Mouse (Mus musculus) neural tube, embryonic 14.5 days (tissue): ENCODE measurements around the gene Rpl9-ps6. TPM values are rescaled to one million over a fixed set of nuclear protein-coding genes. Genes with fewer than 3 reads are reported as not detected.

Experiments used
- ATAC-seq: fragments of 200-750 bp; cut with Nextera tagmentation; 2 replicates; pipeline ENCODE4 v1.8.0; 2017; ENCODE audit warnings: low read depth, mild to moderate bottlenecking, moderate TSS enrichment, moderate library complexity
- H3K27ac ChIP-seq: fragments of 300-500 bp; sonication (generic); 2 replicates; pipeline ENCODE4 v1.5.1; 2014; ENCODE audit warnings: low read depth, mild to moderate bottlenecking, control low read depth, low read length, moderate library complexity, mixed read lengths
- H3K27me3 ChIP-seq: fragments of 300-500 bp; sonication (generic); 2 replicates; pipeline ENCODE4 v1.6.1; 2014; ENCODE audit warnings: low read length; ENCODE audit not compliant: control insufficient read depth, insufficient read depth
- H3K36me3 ChIP-seq: fragments of 300-500 bp; sonication (generic); 2 replicates; pipeline ENCODE4 v1.6.1; 2014; ENCODE audit warnings: low read length, mixed read lengths; ENCODE audit not compliant: control insufficient read depth, insufficient read depth
- H3K4me1 ChIP-seq: fragments of 300-500 bp; sonication (generic); 2 replicates; pipeline ENCODE4 v1.6.1; 2014; ENCODE audit warnings: low read length; ENCODE audit not compliant: control insufficient read depth, insufficient read depth
- H3K4me2 ChIP-seq: fragments of 300-500 bp; sonication (generic); 2 replicates; pipeline ENCODE4 v1.6.1; 2014; ENCODE audit warnings: mild to moderate bottlenecking, low read depth, low read length, control low read depth
- H3K4me3 ChIP-seq: fragments of 300-500 bp; sonication (generic); 2 replicates; pipeline ENCODE4 v1.5.1; 2014; ENCODE audit warnings: low read depth, low read length, control low read depth, mixed read lengths
- H3K9ac ChIP-seq: fragments of 300-500 bp; sonication (generic); replicated peaks from 2 replicates; pipeline ENCODE4 v1.6.1; 2014; ENCODE audit warnings: low read depth, mild to moderate bottlenecking, control low read depth, low read length, mixed read lengths
- H3K9me3 ChIP-seq: fragments of 300-500 bp; sonication (generic); 2 replicates; pipeline ENCODE4 v1.6.1; 2016; ENCODE audit warnings: low read length; ENCODE audit not compliant: control insufficient read depth
- WGBS: fragments of 180-500 bp; shearing (Covaris S2); extraction: QIAGEN DNeasy Blood & Tissue Kit; methylation state at CpG from one replicate; pipeline ENCODE4 v1.1.7; 2014; 5-methylcytosine and 5-hydroxymethylcytosine counted together
- polyA plus RNA-seq: library from polyadenylated mRNA; unstranded; fragments of >200 nt; fragmentation: Nextera tagmentation; extraction: Ambion mirVana; gene quantifications from 2 replicates; pipeline ENCODE4 v1.2.1, GENCODE M21; 2014

The Rpl9-ps6 gene
- 53.9 and 54.2 TPM in 2 replicates for polyA plus RNA-seq

DNA sequence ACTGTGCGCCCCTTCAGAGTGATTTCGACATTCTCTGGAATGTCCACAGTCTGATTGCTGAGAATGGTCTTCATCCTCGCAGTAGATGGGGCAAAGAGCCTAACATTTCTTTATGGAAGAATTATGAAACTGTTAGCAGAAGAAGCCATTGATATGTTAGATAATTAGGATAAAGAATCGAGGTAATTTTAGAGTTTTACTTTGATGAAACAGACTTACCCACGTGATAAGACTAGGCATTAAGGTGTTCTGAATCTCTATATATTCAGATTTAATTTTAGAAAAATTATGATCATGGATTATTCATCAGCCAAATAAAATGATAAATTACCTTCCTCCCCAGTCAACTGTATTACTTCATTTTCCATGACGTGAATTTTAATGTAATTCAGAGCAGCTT lies at the start of gene Rpl9-ps6:
Rpl9-ps6 (minus strand) TSS at position 101 of the 400 bp plus-strand sequence.
- H3K36me3 ChIP-seq: no peaks in the 10 kb centered on the region
- no peak for ATAC-seq
- no peaks in the 10 kb centered on the region for H3K4me1 ChIP-seq
- H3K9me3 ChIP-seq: no peaks in the 10 kb centered on the region
- H3K9ac ChIP-seq: no peak within 1 kb of the TSS
- no peak within 1 kb of the TSS for H3K27ac ChIP-seq
- H3K27me3 ChIP-seq: no peaks in the 10 kb centered on the region
- H3K4me3 ChIP-seq: no peak within 1 kb of the TSS
- WGBS: 80% methylated on average over 5 of the region's 6 CpGs
- H3K4me2 ChIP-seq: no peak within 1 kb of the TSS

DNA sequence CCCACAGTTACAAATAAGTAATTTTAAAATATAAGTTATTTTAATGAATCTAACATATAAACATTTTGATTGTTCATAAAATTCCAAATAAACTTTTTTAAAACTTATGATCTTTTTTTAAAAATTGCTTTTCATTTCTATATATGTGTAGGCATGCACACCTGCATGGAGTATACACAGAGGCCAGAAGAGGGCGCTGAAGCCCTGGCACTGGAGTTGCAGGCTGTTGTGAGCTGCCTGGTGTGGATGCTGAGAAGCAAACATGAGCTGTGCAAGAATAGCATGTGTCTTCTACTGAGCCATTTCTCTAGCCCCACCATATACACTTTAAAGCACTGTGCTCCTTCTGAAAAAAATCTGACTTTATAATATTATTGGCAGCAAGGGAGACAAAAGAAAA lies 46.1 kb upstream of the Rpl9-ps6 start:
- ATAC-seq: no peak
- Histone ChIP-seq H3K4me1 (no peaks in the 10 kb centered on the region), H3K9me3 (no peaks in the 10 kb centered on the region), H3K4me3 (no peak overlapping the region), H3K27ac (no peak overlapping the region), H3K27me3 (no peaks in the 10 kb centered on the region), H3K9ac (no peak overlapping the region), H3K36me3 (peaks cover 13% of the 10 kb centered on the region), H3K4me2 (no peak overlapping the region)
- WGBS: 33% methylated on average over 1 of the region's 1 CpGs

DNA sequence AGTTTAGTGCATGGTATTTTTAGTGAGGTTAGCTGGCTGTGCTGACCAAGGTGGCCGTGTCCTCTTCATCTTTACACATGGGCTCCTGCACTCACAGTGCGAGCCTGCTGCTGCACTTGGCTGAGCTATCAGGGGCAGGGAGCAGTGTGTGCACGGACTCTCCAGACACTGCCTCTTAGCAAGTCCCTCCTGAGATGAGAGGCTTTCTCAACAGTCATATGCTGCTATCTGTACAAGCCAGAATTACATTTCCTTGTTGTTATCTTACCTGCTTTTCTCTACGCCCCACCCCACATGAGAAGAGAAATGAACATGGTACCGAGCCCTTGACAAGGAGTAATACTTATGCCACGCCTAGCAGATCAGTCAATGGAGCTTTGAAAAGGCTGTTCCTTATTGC lies 44.6 kb upstream of the Rpl9-ps6 start:
- 95% methylated on average over 6 of the region's 6 CpGs for WGBS
- H3K4me1 ChIP-seq: no peaks in the 10 kb centered on the region
- ATAC-seq: no peak
- peaks cover 11% of the 10 kb centered on the region for H3K36me3 ChIP-seq
- no peak overlapping the region for H3K27ac ChIP-seq
- H3K4me2 ChIP-seq: no peak overlapping the region
- no peaks in the 10 kb centered on the region for H3K27me3 ChIP-seq
- no peaks in the 10 kb centered on the region for H3K9me3 ChIP-seq
- H3K9ac ChIP-seq: no peak overlapping the region
- H3K4me3 ChIP-seq: no peak overlapping the region

DNA sequence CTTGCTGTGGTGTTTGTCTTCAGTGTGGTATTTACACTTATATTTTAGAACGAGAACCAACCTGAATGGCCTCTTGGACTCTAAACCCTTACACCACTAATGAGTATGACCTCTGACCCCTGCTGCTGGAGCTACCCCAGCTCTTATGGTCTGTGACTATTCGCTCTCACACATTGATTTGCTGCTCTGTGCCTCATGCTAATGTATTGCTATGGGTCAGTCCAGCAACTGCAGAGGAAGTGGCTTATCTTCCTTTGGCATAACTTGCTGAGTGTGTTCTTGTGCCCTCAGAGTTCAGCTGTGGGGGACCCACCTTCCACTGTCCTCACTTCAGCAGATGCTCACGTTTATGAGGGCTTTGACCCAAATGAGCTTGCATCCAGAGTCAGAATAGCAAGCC lies 43.9 kb upstream of the Rpl9-ps6 start:
- Histone ChIP-seq H3K4me3 (no peak overlapping the region), H3K9me3 (no peaks in the 10 kb centered on the region), H3K4me2 (no peak overlapping the region), H3K27ac (no peak overlapping the region), H3K36me3 (peaks cover 11% of the 10 kb centered on the region), H3K4me1 (no peaks in the 10 kb centered on the region), H3K27me3 (no peaks in the 10 kb centered on the region), H3K9ac (no peak overlapping the region)
- no peak for ATAC-seq
- WGBS: 90% methylated on average over 3 of the region's 3 CpGs

DNA sequence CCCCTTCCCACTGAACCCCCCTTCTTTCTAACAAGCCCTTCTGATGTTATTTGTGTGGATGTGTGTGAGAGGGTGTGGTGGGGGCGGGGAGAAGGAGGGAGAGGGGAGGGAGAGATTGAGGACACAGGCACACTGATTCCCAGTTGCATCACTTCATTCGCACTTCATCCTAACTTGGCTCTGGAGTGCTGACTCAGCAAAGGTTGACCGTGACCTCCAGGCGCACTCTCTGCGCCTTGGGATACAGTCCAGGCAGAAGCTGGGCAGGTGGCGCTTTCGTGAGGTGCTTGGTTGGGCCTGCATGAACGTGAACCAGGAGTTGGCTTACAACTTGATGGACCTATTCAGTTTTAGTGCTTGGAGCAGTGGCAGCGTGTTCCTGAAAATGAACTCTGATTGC lies 41.1 kb upstream of the Rpl9-ps6 start:
- peaks cover 8% of the 10 kb centered on the region for H3K36me3 ChIP-seq
- H3K4me1 ChIP-seq: no peaks in the 10 kb centered on the region
- H3K4me2 ChIP-seq: no peak overlapping the region
- no peaks in the 10 kb centered on the region for H3K9me3 ChIP-seq
- no peak for ATAC-seq
- WGBS: 96% methylated on average over 9 of the region's 9 CpGs
- no peaks in the 10 kb centered on the region for H3K27me3 ChIP-seq
- no peak overlapping the region for H3K9ac ChIP-seq
- H3K4me3 ChIP-seq: no peak overlapping the region
- H3K27ac ChIP-seq: no peak overlapping the region

DNA sequence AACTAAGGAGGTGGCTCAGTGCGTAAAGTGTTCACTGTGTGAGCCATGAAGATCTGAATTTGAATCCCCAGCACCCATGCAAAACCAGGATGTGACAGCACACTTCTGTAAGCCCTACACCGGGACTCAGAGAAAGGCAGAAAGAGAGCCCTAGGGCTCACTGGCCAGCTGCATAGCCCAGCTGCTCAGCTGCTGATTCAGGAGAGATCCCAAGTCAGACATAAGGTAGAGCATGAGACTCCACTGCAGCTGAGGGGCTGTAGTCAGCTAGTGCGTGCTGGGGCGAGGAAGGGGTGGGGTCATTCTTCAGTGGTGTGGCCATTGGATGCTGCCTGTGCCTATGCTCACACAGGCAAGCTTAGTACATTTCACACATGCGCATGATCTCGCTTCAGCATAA lies 40.7 kb upstream of the Rpl9-ps6 start:
- H3K4me3 ChIP-seq: no peak overlapping the region
- H3K36me3 ChIP-seq: peaks cover 8% of the 10 kb centered on the region
- H3K9me3 ChIP-seq: no peaks in the 10 kb centered on the region
- no peaks in the 10 kb centered on the region for H3K4me1 ChIP-seq
- no peak overlapping the region for H3K4me2 ChIP-seq
- H3K27ac ChIP-seq: no peak overlapping the region
- ATAC-seq: no peak
- 88% methylated on average over 6 of the region's 6 CpGs for WGBS
- H3K9ac ChIP-seq: no peak overlapping the region
- H3K27me3 ChIP-seq: no peaks in the 10 kb centered on the region

DNA sequence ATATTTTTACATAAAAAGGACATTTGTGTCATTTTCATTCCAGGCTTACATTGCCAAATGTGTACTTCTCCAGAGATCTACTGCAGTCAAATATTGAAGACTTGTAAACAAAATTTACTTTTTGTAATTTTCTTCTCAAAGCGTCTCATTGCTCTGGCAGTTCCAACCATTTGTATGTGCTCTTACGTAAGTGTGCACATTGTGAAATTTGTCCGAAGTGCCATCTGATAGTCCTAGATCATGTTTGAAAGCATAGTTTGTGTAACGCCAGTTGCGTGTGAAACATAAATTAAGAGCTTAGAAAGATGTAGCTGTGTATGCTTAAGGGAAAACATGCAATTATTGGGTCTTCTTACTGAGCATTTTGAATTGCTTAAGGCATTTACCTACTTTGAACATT lies 40.1 kb upstream of the Rpl9-ps6 start:
- Histone ChIP-seq H3K4me3 (no peak overlapping the region), H3K4me2 (no peak overlapping the region), H3K4me1 (no peaks in the 10 kb centered on the region), H3K27me3 (no peaks in the 10 kb centered on the region), H3K27ac (no peak overlapping the region), H3K9ac (no peak overlapping the region), H3K9me3 (no peaks in the 10 kb centered on the region), H3K36me3 (peaks cover 8% of the 10 kb centered on the region)
- 95% methylated on average over 5 of the region's 5 CpGs for WGBS
- no peak for ATAC-seq

DNA sequence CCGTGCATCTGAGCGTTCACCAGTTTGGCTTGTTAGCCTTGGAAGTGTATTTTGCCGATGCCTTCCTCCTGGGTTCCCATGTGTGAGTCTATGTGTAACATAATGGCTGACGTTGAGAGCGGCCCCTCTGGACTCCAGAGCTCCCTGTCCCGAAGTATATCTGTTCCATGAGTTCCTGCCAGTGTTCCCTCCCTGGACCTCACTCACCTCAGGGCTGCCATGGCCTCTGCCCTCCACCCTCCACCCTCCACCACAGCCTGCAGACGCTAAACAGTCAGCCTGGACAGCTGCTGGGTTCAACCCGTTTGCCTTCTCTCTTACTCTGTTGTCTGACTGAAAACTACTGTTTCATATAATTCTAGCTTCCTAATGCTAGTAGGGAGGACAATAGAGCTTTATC lies 39.7 kb upstream of the Rpl9-ps6 start:
- H3K4me2 ChIP-seq: no peak overlapping the region
- H3K4me3 ChIP-seq: no peak overlapping the region
- H3K27me3 ChIP-seq: no peaks in the 10 kb centered on the region
- no peak overlapping the region for H3K9ac ChIP-seq
- peaks cover 7% of the 10 kb centered on the region for H3K36me3 ChIP-seq
- 89% methylated on average over 8 of the region's 8 CpGs for WGBS
- H3K4me1 ChIP-seq: no peaks in the 10 kb centered on the region
- H3K9me3 ChIP-seq: no peaks in the 10 kb centered on the region
- ATAC-seq: no peak
- no peak overlapping the region for H3K27ac ChIP-seq

DNA sequence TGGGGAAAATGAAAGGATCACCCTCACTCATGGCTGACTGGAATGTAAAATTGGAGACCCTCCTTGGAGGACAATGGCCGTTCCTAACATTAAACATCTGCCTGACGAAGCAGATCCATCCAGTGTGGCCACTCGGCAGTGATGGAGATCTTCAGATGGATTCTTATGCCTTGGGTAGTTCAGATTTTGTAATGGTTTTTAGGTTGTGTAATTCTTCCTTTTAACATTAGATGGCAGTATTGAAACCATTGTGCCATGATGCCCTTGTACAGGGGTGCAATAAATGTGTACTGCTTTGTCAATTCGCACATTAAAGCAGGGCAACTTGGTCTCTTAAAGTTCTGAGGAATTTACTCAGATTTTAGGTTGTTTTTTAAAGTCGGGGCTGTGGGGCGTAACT lies 35.0 kb upstream of the Rpl9-ps6 start:
- Histone ChIP-seq H3K9ac (no peak overlapping the region), H3K4me1 (no peaks in the 10 kb centered on the region), H3K27ac (no peak overlapping the region), H3K4me3 (no peak overlapping the region), H3K36me3 (peaks cover 8% of the 10 kb centered on the region; the same call in 1 of the 2 replicates), H3K4me2 (no peak overlapping the region), H3K27me3 (no peaks in the 10 kb centered on the region), H3K9me3 (no peaks in the 10 kb centered on the region)
- peak; percentile 51; the same call in 1 of the 2 replicates for ATAC-seq
- WGBS: 84% methylated on average over 6 of the region's 6 CpGs

DNA sequence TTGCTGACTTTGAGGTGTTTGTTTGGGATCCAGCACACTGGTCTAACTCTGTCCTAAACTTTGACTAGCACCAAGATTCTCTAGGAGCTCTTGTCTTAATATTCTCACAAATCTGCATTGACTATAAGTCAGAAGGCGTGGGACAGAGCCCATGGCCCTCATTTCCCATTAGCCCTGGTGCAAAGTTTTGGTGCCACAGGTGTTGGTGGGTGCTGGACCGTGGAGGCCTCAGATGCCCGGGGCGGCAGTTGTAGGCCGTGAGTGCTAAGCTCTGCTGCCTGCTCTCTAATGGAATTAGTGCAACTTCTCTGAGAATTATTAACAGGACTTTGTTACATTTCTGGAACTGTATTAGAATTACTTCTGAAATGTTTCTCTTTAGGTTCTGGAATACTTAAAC lies 31.6 kb upstream of the Rpl9-ps6 start:
- Histone ChIP-seq H3K4me2 (no peak overlapping the region), H3K27ac (no peak overlapping the region), H3K4me1 (no peaks in the 10 kb centered on the region), H3K4me3 (no peak overlapping the region), H3K9me3 (no peaks in the 10 kb centered on the region), H3K36me3 (peaks cover 8% of the 10 kb centered on the region; the same call in 1 of the 2 replicates), H3K9ac (no peak overlapping the region), H3K27me3 (no peaks in the 10 kb centered on the region)
- ATAC-seq: no peak
- WGBS: 97% methylated on average over 5 of the region's 5 CpGs
